Mouse (Mus musculus): ENCODE measurements around the gene Bora.
"Not testable (repeated sequence)": the region's sequence is repeated elsewhere in the genome, so short reads cannot be mapped to it uniquely, and the experiment has no call there.

Bora gene

DNA sequence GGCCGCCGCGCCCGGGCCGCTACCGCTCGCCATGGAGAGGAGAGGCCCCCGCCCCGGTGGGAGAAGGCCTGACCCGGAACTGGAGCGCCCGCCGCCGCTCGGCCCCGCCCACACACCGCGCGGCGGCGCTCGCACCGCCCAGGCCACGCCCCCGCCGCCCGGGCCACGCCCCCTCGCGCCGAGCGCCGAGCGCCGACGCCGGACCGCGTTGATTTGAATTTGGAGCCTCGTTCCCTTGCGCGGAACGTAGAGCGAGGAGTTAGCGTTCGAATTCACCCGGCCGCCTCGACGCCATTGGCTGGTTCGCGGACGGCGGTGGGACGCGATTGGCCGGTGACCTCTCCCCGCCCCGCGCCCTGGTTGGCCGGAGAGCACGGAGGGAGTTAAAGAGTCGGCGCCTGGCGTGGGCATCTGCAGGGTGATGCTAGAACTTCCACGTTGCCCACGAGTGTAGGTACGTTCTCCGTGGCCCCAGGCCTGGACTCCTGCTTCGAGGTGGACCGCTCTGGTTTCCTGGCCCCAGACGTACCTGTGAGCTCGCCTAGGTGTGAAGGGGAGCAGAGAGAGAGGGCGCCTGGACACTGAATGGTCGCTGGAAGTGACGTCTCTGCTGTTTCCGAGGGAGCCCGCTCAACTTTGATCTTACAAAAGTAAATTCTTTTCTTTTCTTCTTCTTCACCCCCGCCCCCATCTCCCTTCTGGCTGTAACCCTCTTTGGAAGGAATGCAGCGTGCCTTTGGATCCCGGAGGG lies at the start of gene Bora, which contains the start of gene Mzt1:
Gene Bora, plus strand, starts transcription at position 192 of the 751 bp plus-strand sequence.
Gene Mzt1, minus strand, starts transcription at position 104 of the 751 bp plus-strand sequence.
- peak; percentile 95 for DNase-seq (ENCODE audit: low read depth, low spot score)

DNA sequence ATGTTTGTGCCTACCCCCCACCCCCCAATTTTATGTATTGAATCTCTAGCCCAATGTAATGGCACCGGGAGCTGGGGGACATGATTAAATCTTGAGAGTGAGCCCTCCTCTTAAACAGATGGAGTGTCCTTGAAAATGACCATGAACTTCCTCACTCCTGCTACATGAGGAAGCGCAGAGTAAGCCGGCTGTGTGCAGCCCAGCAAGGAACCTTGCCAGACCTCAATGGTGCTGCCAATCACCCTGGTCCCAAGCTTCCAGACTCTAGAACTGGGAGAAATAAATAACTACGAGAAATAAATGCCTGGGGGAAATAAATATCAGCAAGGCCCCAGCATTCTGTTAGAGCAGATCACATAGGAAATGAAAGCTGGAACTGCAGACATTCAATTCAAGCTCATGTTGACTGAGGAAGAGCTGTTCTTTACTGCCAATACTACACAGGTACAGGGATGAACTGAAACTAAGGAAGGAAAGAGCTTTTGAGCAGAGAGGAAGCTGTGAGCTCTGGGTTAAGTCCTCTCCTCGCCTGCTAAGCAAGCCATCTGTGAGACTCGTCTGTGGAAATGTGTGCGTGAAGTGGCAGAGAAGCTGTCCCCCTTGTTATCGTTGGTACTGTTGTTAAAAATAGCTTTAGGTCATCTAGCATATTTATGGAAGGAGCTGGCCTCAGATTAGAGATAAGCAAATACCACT lies 35.6 kb upstream of the Bora start:
- no peak for DNase-seq (ENCODE audit: low read depth, low spot score)

DNA sequence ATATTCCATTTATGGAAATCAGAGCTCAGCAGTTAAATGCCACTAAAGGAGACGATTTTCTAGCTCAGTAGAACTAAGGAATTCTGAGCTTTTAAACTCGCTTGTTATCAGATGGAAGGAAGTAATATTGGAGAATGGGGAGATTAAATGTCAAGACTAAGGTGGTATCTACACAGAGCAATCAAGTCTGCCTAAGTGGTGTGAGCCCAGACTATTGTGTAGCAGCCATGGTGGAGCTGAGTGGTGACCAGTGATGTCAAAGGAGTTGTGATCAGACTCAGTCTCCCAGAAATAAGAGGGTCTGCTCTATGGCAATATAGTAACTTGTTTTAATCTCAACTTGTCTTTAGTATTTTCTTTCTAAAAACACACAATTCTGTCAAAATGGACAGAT lies 35.1 kb upstream of the Bora start:
- DNase-seq (ENCODE audit: low read depth, low spot score) = no peak

DNA sequence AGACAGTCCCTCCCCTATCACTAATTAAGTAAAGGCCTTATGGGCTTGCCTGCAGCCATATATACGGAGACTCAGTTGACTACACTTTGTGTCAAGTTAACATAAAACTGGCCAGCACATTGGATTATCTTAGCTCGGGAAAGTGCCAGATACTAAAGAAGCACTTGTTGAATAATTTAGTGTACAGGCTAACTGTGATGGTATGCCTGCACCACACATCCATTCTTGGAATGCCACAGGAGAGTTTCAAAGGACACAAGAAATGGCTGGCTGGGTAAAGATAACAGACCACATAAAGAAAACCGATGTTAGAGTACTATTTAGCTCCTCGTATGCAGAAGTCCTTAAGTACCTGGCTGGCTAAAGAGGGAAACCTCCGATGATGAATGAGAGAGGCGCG lies 27.3 kb upstream of the Bora start:
- DNase-seq (ENCODE audit: low read depth, low spot score) = no peak

- peak; percentile 22 for DNase-seq (ENCODE audit: low read depth, low spot score)
These were observed 26.8 kb upstream of the Bora start for GRCm38 (mm10) chr14:99019136-99019808.

- no peak for DNase-seq (ENCODE audit: low read depth, low spot score)
These were observed 23.5 kb upstream of the Bora start for GRCm38 (mm10) chr14:99022346-99023086.

DNA sequence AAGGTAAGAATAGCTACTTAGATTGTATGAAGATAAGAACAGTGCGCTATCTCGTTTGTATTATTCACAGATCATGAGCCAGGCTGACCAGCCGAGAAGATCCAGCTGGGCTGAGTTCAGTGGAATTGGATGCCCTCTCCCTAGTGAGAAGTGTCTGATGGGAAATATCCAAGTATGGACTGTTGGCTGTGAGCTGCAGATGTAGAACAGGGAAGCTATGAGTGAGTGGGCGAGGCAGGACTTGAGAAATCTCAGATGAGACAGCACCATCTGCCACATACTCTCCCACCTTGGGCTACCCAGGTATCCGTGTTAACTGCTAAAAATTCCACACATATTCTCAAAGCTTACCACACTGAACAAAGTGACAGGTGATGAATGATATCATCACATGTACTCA lies 16.0 kb upstream of the Bora start:
- no peak for DNase-seq (ENCODE audit: low read depth, low spot score)

DNA sequence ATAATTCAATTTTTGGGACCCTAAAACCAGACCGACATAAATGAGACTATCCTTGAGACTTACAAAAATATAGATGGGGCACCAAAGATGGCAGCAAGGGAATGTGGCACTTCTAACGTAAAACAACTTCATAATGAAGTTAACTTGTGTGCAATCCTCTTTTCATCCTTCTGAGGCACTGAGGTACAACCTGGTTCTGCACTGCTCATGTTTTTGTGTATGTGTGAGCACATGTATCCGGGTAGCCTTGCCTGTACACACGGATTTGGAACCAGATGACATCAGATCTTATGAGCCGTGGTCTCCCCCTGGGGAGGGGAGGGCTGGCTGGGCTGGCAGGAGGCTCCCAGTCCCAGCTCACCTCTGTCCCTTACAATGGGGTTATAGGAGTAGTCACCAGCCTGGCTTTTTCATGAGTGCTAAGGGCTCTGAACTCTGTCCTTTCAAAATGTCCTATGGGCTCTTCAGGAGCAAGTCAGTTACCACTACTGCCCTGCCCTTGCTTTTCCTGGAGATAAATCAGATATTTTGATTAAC lies 14.6 kb upstream of the Bora start:
- DNase-seq (ENCODE audit: low read depth, low spot score) = no peak

GRCm38 (mm10) chr14:99032596-99032995 lies 13.4 kb upstream of the Bora start:
- no peak for DNase-seq (ENCODE audit: low read depth, low spot score)

DNA sequence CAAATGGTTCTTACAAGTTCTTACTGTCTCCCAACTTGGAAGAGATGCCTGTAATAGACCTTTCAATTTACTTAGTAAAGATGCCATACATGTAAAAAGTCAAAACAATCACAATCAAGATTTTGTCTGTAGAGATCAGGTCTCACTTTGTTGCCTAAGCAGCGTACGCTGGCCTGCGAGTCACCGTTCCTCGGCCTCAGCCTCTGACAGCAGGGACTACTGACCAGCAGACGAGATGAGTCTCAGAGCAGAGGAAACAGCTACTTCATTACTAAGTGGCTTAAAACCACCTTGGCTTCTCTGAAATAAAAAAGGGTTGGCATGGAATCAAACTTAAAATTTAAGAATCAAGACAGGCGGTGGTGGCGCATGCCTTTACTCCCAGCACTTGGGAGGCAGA lies 11.2 kb upstream of the Bora start:
- DNase-seq (ENCODE audit: low read depth, low spot score) = not testable (repeated sequence)

DNA sequence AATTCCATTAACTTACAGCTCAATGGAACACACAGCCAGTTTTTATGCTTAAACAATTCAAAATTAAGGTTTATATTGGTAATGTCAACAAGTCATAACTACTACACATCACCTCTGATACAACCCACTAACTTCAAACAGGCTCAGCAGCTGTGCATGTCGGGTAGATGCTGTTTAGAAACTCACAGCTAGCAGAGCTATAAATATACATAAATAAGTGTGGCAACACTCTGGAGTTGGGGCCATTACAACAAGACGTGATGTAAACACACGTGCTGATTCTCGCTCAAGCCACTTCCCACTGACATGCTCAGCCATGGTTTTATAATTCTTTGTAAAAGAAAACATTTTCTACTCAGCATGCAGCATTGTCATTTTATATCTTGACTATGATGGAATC lies 10.0 kb upstream of the Bora start:
- no peak for DNase-seq (ENCODE audit: low read depth, low spot score)

DNA sequence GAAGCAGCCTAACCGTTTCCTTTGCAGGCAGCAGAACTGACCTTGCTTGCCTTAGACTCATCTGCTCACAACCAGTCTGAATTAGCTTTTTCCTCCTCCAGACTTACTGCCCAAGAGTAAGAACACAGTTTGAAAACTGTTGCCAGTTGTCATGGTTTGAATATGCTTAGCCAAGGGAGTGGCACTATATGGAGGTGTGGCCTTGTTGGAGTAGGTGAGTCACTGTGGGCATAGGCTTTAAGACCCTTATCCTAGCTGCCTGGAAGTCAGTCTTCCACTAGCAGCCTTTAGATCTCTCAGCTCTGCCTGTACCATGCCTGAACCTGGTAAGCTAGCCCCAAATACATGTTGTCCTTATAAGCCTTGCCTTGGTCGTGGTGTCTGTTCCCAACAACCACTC lies 8.3 kb upstream of the Bora start:
- DNase-seq (ENCODE audit: low read depth, low spot score) = no peak

- peak; percentile 89 for DNase-seq (ENCODE audit: low read depth, low spot score)
These were observed 6.7 kb upstream of the Bora start for GRCm38 (mm10) chr14:99039308-99039707.

DNA sequence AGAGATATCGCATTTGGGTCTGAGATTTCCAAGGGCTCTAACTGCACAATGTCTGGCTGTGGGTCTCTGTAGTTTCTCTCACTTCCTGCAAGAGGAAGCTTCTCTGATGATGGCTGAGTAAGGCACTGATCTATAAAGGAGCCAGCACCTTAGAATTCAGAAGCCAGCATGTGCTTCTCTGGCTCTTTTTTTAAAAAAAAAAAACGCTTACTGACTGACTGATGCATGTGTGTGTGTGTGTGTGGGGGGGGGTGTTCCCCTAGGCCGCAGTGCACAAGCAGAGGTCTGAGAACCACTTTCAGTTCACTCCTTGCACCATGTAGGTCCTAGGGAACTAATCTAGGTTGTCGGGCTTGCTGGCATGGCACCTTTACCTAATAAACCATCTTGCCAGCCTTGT lies 4.6 kb upstream of the Bora start:
- no peak for DNase-seq (ENCODE audit: low read depth, low spot score)

- DNase-seq (ENCODE audit: low read depth, low spot score) = peak; percentile 44
These were observed 2.5 kb upstream of the Bora start for GRCm38 (mm10) chr14:99043499-99043898.

DNA sequence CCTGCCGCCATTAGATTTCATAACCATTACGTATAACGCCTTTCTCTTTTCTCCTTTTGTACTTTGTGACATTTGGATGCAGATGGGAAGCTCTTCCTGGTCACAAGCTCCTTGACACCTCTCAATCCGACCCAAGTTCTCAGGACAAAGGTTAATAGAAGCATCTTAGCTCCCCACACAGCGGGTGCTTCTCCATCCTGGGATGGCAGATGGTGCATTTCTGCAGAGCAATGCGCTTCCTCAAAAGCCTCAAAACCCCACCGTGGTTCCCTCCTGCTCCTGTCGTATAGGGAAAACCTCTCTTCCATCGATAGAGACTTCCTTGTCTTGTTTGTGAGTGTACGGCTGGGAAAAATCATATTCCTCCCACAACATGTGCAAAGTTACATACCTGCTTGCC lies 1.9 kb upstream of the Bora start:
- no peak for DNase-seq (ENCODE audit: low read depth, low spot score)

DNA sequence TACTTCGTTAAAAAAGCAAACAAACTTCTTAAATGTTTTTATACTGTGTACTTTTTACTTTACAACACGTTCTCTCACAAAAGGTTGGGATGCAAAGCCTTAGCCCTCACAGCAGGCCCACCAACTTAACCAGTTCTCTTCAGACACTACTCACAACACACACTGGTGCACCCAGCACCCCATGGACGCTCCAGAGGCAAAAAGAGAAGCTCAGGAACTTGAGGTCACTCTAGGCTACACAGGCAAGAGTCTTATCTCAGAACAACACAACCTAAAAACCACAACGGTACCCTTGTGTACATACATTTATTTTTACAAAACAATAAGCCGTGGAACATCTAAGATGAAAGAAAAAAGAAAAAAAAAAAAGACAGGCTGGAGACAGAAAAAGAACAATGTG lies 1.3 kb upstream of the Bora start:
- no peak for DNase-seq (ENCODE audit: low read depth, low spot score)

DNA sequence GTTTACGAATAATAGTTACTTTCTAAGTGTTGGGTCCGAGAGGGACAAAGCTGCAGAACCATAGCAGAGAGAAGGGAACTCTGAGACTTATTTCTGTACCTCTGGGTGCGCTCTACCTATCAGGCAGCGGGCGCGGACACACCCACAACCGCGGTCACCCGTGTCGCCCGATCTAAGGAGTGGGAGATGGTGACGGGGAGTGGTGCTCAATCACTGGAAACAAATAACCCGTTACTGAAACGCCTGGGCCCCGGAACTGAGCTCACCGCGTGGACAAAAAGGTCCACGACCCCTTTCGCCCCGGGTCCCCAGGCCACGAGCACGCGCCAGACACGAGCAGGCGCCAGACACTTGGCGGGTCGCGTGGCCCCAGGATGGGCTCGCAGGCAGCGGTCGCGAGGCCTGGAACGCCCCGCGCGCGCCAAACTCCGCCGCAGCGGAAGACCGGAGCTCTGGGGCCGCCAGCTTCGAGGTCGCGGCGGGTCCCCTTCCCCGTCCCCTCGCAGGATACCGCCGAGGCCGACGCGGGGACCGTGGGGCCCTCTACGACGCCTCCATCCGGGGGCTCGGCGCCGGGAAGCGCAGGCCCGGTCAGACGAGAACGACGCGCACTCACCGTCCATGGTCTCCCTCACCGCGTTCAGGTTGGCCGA lies 518 bp upstream of the Bora start:
- peak; percentile 34 for DNase-seq (ENCODE audit: low read depth, low spot score)

GRCm38 (mm10) chr14:99046782-99047181 lies 760 bp downstream of the Bora start:
- no peak for DNase-seq (ENCODE audit: low read depth, low spot score)

- DNase-seq (ENCODE audit: low read depth, low spot score) = peak; percentile 45
These were observed 13.1 kb downstream of the Bora start for GRCm38 (mm10) chr14:99058959-99059586.

GRCm38 (mm10) chr14:99060616-99061015 lies 14.6 kb downstream of the Bora start:
- DNase-seq (ENCODE audit: low read depth, low spot score) = no peak
